Mouse (Mus musculus) layer of hippocampus, postnatal 36 days (tissue): Measurements from ENCODE around the gene Oas1h. TPM values are rescaled to one million over a fixed set of nuclear protein-coding genes. Genes with fewer than 3 reads are reported as not detected.

Experiments used
- microRNA-seq, 2 experiments: library from miRNA; unstranded; fragments of <30 nt; microRNA quantifications; one replicate each; pipeline ENCODE4 v1.2.0; 2021
- total RNA-seq, 2 experiments: library from RNA; stranded (reverse); gene quantifications; 2 replicates each; pipeline ENCODE4 v1.2.3; 2021

The Oas1h gene
- total RNA-seq, 2 experiments from 2014 or later = not detected

Small RNA genes lying within 50 kb of the gene (microRNA-seq; reads per million reads assigned to microRNA genes)
- gene Gm22907 = 0 reads per million in 2 experiments

Other genes starting within 250 kb of the Oas1h start
- 10 to 100 TPM; 29.1 to 29.6 TPM for gene Rita1, start 248.8 kb upstream of the Oas1h start, total RNA-seq
- 10 to 100 TPM; 34.4 to 39.5 TPM for gene Ddx54, start 248.7 kb upstream of the Oas1h start, total RNA-seq
- under 1 TPM in 1 of 2 experiments, not detected in 1; 0.77 TPM for gene Cfap73, start 227.2 kb upstream of the Oas1h start, total RNA-seq
- gene Rasal1, start 212.6 kb upstream of the Oas1h start, total RNA-seq = 10 to 100 TPM; 91.6 to 92.0 TPM
- gene Dtx1, start 149.5 kb upstream of the Oas1h start, total RNA-seq = 10 to 100 TPM; 70.7 TPM
- gene Oas2, start 111.6 kb upstream of the Oas1h start, total RNA-seq = under 1 TPM in 1 of 2 experiments, not detected in 1; 0.30 TPM
- gene Oas3, start 83.8 kb upstream of the Oas1h start, total RNA-seq = not detected
- not detected for gene Oas1e, start 65.9 kb upstream of the Oas1h start, total RNA-seq
- under 1 TPM in 1 of 2 experiments, not detected in 1; 0.27 TPM for gene Oas1c, start 48.9 kb upstream of the Oas1h start, total RNA-seq
- gene Oas1f, start 14.1 kb upstream of the Oas1h start, total RNA-seq = not detected
- gene Oas1g, start 26.2 kb downstream of the Oas1h start, total RNA-seq = not detected
- gene Oas1a, start 46.1 kb downstream of the Oas1h start, total RNA-seq = not detected
- gene Oas1d, start 53.1 kb downstream of the Oas1h start, total RNA-seq = not detected
- 100 to 1,000 TPM; 207 to 220 TPM for gene Rph3a, start 148.7 kb downstream of the Oas1h start, total RNA-seq